Mouse (Mus musculus) embryonic facial prominence, embryonic 13.5 days (tissue): Measurements from ENCODE around the gene Elp5. TPM values are rescaled to one million over a fixed set of nuclear protein-coding genes. Genes with fewer than 3 reads are reported as not detected.

Experiments used
- ATAC-seq: fragments of 200-750 bp; cut with Nextera tagmentation; 2 replicates; pipeline ENCODE4 v1.8.0; 2017; ENCODE audit warnings: low read depth; ENCODE audit not compliant: insufficient number of reproducible peaks, insufficient read depth, low FRiP score, low TSS enrichment
- H3K27ac ChIP-seq: fragments of 300-500 bp; sonication (generic); 2 replicates; pipeline ENCODE4 v1.5.1; 2015; ENCODE audit warnings: moderate library complexity, mild to moderate bottlenecking, inconsistent platforms
- H3K27me3 ChIP-seq: fragments of 300-500 bp; sonication (generic); 2 replicates; pipeline ENCODE4 v1.6.1; 2015; ENCODE audit warnings: mild to moderate bottlenecking, inconsistent platforms
- H3K36me3 ChIP-seq: fragments of 300-500 bp; sonication (generic); 2 replicates; pipeline ENCODE4 v1.6.1; 2015; ENCODE audit warnings: mild to moderate bottlenecking, inconsistent platforms
- H3K4me1 ChIP-seq: fragments of 300-500 bp; sonication (generic); 2 replicates; pipeline ENCODE4 v1.6.1; 2015; ENCODE audit warnings: inconsistent platforms
- H3K4me2 ChIP-seq: fragments of 300-500 bp; sonication (generic); 2 replicates; pipeline ENCODE4 v1.6.1; 2015; ENCODE audit warnings: moderate library complexity, mild to moderate bottlenecking, inconsistent platforms
- H3K4me3 ChIP-seq: fragments of 300-500 bp; sonication (generic); 2 replicates; pipeline ENCODE4 v1.5.1; 2015; ENCODE audit warnings: mild to moderate bottlenecking, inconsistent platforms
- H3K9ac ChIP-seq: fragments of 300-500 bp; sonication (generic); 2 replicates; pipeline ENCODE4 v1.6.1; 2015; ENCODE audit warnings: mild to moderate bottlenecking, inconsistent platforms
- H3K9me3 ChIP-seq: fragments of 300-500 bp; sonication (generic); 2 replicates; pipeline ENCODE4 v1.6.1; 2016; ENCODE audit warnings: inconsistent platforms
- WGBS: fragments of 180-500 bp; shearing (Covaris S2); methylation state at CpG from one replicate; pipeline ENCODE4 v1.1.7; 2015; ENCODE audit warnings: mixed read lengths; 5-methylcytosine and 5-hydroxymethylcytosine counted together
- polyA plus RNA-seq: library from polyadenylated mRNA; unstranded; fragments of >200 nt; fragmentation: Nextera tagmentation; extraction: Ambion mirVana; gene quantifications from 2 replicates; pipeline ENCODE4 v1.2.1, GENCODE M21; 2015

The Elp5 gene
- polyA plus RNA-seq, 1 experiment from 2014 or later = 125 TPM

GRCm38 (mm10) chr11:70014051-70014450, 31.7 kb upstream of the Elp5 start:
- 0 out of 2 replicates have a peak overlapping the region, but pooled peaks have one; percentile 72 for H3K27ac ChIP-seq
- WGBS = 61% methylated on average over 5 of the region's 5 CpGs
- peak overlapping the region; percentile 84 for H3K9ac ChIP-seq
- H3K36me3 ChIP-seq = peaks cover 53% of the 10 kb centered on the region
- no peak overlapping the region for H3K4me3 ChIP-seq
- ATAC-seq = no peak
- H3K4me1 ChIP-seq = peaks cover 25% of the 10 kb centered on the region
- H3K9me3 ChIP-seq = no peaks in the 10 kb centered on the region
- H3K27me3 ChIP-seq = no peaks in the 10 kb centered on the region
- H3K4me2 ChIP-seq = peak overlapping the region; percentile 85

DNA sequence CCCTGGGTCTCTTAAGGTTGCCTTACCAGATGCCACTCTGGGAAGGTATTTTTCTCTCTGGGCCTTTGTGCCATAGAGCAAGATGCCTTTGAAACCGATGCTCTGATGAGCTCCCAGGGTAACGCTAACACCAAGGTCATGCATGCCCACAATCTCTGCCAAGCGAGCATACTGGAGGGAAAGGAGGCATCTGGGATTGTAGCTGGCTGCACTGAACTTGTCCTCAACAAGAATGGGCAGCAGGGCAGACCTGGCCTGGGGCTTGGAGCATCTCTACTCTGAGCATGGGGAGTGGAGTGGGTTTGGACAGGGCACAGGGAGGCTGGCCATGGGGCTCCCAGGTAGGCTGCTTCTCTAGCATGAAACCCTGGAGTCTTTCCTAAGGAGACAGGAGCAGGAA, 31.1 kb upstream of the Elp5 start:
- no peaks in the 10 kb centered on the region for H3K9me3 ChIP-seq
- peaks cover 60% of the 10 kb centered on the region for H3K36me3 ChIP-seq
- H3K4me3 ChIP-seq = no peak overlapping the region
- no peak for ATAC-seq
- H3K27me3 ChIP-seq = no peaks in the 10 kb centered on the region
- 84% methylated on average over 3 of the region's 3 CpGs for WGBS
- H3K27ac ChIP-seq = no peak overlapping the region
- no peak overlapping the region for H3K9ac ChIP-seq
- H3K4me1 ChIP-seq = peaks cover 22% of the 10 kb centered on the region
- H3K4me2 ChIP-seq = no peak overlapping the region

GRCm38 (mm10) chr11:70012931-70013330, 30.6 kb upstream of the Elp5 start:
- Histone ChIP-seq H3K27me3 (no peaks in the 10 kb centered on the region), H3K4me1 (peaks cover 20% of the 10 kb centered on the region), H3K9ac (no peak overlapping the region), H3K4me3 (no peak overlapping the region), H3K4me2 (no peak overlapping the region), H3K9me3 (no peaks in the 10 kb centered on the region), H3K27ac (no peak overlapping the region), H3K36me3 (peaks cover 65% of the 10 kb centered on the region)
- no peak for ATAC-seq
- 86% methylated on average over 9 of the region's 9 CpGs for WGBS

DNA sequence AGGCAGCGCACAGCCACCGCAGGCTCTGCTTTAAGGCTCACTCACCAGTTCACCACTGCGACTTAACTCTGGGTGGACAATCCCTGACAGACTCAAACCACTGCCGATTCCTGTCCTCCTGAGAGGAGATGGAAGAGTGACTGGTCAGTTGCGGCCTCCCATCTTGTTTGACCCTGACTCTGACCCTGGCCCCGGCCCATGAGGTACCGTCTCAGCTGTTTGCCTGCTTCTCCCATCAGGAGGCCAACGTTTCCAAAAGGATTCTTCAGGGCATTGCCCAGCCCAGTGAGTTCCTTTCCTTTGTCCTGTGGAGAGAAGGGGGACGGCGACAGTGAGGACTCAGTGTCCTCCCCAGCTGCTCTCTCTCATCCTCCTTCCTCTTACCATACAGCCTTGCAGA, 28.6 kb upstream of the Elp5 start:
- ATAC-seq = no peak
- peaks cover 84% of the 10 kb centered on the region for H3K36me3 ChIP-seq

DNA sequence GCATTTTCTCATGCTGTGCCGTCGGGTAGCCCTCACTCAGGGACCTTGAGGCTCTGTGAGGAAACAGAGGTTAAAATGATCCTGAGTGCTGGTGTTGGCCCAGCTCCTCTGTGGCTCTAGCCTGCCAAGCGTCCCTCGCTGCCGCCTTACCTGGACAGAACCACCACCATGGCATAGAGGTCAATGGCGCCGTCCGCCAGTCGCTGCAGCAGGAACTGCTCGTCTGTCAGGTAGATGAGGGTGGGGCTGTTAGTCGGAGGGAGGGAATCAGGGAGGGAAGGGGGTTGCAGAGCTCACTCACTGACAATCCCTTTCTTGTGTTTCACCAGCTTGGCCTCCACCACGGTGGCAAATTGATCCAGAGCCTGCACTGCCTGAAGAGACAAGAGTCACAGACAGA, 28.2 kb upstream of the Elp5 start:
- H3K27ac ChIP-seq = no peak overlapping the region
- no peak overlapping the region for H3K4me2 ChIP-seq
- no peak for ATAC-seq
- 85% methylated on average over 12 of the region's 12 CpGs for WGBS
- H3K9me3 ChIP-seq = no peaks in the 10 kb centered on the region
- H3K4me1 ChIP-seq = peaks cover 10% of the 10 kb centered on the region
- H3K4me3 ChIP-seq = no peak overlapping the region
- H3K36me3 ChIP-seq = peaks cover 88% of the 10 kb centered on the region
- H3K9ac ChIP-seq = peak overlapping the region; percentile 40; the same call in 1 of the 2 replicates
- no peaks in the 10 kb centered on the region for H3K27me3 ChIP-seq

More for the DNA sequence above, 28.6 kb upstream of the Elp5 start:
- Histone ChIP-seq H3K9me3 (no peaks in the 10 kb centered on the region), H3K4me3 (no peak overlapping the region), H3K4me1 (peaks cover 10% of the 10 kb centered on the region), H3K27me3 (no peaks in the 10 kb centered on the region), H3K9ac (0 out of 2 replicates have a peak overlapping the region, but pooled peaks have one; percentile 3), H3K4me2 (no peak overlapping the region), H3K27ac (no peak overlapping the region)
- WGBS = 84% methylated on average over 10 of the region's 10 CpGs

DNA sequence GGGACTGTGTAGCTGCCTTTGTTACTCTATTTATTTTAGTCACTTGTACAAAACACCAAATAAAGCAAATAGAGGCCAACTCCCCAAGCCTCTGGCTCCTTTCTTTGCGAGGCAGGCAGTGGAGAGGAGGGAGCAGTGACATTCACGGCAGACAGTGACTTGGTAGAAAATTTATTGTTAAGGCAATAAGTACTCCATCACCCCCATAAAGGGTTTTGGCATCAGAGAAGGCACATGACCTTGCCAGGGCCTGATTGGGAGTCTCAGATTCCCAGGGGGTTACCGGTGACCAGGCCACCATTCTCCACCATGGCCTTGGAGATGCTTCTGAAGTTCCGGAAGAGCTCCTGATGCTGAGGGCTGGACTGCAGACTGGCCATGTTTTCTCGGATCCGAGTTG, 27.7 kb upstream of the Elp5 start:
- WGBS = 89% methylated on average over 6 of the region's 6 CpGs
- Histone ChIP-seq H3K4me1 (peaks cover 10% of the 10 kb centered on the region), H3K27me3 (no peaks in the 10 kb centered on the region), H3K4me2 (no peak overlapping the region), H3K9ac (peak overlapping the region; percentile 40; the same call in 1 of the 2 replicates), H3K9me3 (no peaks in the 10 kb centered on the region), H3K4me3 (no peak overlapping the region), H3K36me3 (peaks cover 94% of the 10 kb centered on the region), H3K27ac (no peak overlapping the region)
- no peak for ATAC-seq

DNA sequence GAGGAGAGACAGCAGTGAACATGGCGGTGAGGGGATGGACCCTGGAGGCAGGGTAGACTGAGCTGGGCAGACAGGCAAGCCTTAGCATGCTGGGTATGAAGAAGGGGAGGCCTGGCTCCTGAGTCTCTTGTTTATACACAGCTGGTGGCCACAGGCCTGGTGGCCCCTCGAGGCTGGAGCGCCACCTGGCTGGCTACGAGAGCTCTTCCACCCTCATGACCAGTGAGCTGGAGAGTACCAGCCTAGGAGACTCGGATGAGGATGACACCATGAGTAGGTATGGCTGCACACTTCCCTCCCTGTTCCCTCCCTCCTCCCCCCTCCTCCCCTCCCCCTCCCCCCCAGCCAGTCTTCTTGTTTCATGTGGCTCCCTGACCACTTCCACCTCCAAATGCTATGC, 23.2 kb upstream of the Elp5 start:
- no peak overlapping the region for H3K4me3 ChIP-seq
- H3K9me3 ChIP-seq = no peaks in the 10 kb centered on the region
- peaks cover 64% of the 10 kb centered on the region for H3K36me3 ChIP-seq
- no peak overlapping the region; the same call in 1 of the 2 replicates for H3K9ac ChIP-seq
- H3K27ac ChIP-seq = no peak overlapping the region
- no peak overlapping the region for H3K4me2 ChIP-seq
- peaks cover 31% of the 10 kb centered on the region for H3K4me1 ChIP-seq
- H3K27me3 ChIP-seq = no peaks in the 10 kb centered on the region
- no peak for ATAC-seq
- WGBS = 62% methylated on average over 5 of the region's 5 CpGs

DNA sequence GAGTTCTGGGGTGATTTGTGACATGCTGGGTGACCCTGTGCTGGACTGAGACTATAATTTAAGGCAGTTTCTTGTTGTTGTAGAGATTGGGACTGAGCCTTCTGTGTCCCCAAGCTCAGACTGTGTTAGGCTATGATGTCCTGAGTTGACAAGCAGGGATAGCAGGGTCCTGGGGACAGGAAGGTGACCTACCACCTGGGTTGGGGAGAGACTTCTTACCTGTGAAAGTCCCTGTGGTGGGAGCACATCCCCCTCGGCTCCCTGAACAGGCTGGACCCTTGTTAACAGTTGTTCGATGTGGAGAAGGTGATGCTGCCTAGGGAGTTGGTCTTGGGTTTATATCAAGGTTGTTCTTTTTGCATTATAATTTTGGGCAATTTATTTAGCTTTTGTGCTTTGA, 20.2 kb upstream of the Elp5 start:
- no peaks in the 10 kb centered on the region for H3K9me3 ChIP-seq
- peak overlapping the region; percentile 80 for H3K4me3 ChIP-seq
- H3K4me1 ChIP-seq = peaks cover 51% of the 10 kb centered on the region
- 95% methylated on average over 2 of the region's 2 CpGs for WGBS
- peak overlapping the region; percentile 88 for H3K4me2 ChIP-seq
- peak overlapping the region; percentile 59 for H3K9ac ChIP-seq
- H3K27ac ChIP-seq = no peak overlapping the region
- ATAC-seq = no peak
- H3K36me3 ChIP-seq = peaks cover 58% of the 10 kb centered on the region
- H3K27me3 ChIP-seq = no peaks in the 10 kb centered on the region

DNA sequence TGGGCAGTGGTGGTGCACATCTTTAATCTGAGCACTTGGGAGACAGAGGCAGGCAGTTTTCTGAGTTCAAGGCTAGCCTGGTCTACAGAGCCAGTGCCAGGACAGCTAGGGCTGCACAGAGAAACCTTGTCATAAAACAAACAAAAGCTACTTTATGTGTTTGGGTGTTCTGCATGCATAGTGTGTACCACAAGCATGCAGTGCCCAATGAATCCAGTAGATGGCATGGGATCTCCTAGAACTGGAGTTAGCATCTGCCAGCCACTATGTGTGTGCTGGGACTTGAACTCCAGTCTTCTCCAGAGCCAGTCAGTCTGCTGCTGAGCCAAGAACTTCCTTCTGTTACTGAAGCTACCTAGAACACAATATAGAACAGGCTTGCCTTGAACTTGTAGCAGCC, 19.5 kb upstream of the Elp5 start:
- H3K36me3 ChIP-seq = peaks cover 52% of the 10 kb centered on the region
- H3K27ac ChIP-seq = no peak overlapping the region
- H3K27me3 ChIP-seq = no peaks in the 10 kb centered on the region
- H3K9ac ChIP-seq = peak overlapping the region; percentile 89
- H3K9me3 ChIP-seq = no peaks in the 10 kb centered on the region
- peaks cover 54% of the 10 kb centered on the region for H3K4me1 ChIP-seq
- ATAC-seq = no peak
- H3K4me3 ChIP-seq = peak overlapping the region; percentile 80
- H3K4me2 ChIP-seq = peak overlapping the region; percentile 88

DNA sequence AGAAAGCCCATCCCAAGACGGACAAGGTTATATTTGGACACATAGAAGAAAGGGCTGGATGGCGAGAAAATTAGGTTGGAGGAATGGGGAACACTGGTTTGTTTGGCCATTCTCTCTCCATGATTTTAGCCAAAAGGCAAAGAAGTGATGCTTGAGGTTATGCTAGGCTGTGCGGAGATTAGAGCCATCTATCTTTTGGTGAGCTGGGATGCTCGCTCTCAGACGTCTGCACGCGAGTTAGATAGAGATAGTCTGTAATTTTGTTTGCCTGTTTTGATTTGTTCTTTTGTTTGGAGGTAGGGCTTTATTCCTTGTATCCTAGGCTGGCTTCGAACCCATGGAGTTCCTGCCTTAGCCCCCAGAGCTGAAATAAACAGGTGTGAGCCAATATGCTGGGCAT, 18.8 kb upstream of the Elp5 start:
- Histone ChIP-seq H3K27me3 (no peaks in the 10 kb centered on the region), H3K4me1 (peaks cover 54% of the 10 kb centered on the region), H3K4me2 (peak overlapping the region; percentile 88), H3K9me3 (no peaks in the 10 kb centered on the region), H3K4me3 (peak overlapping the region; percentile 80), H3K9ac (peak overlapping the region; percentile 89), H3K36me3 (peaks cover 44% of the 10 kb centered on the region), H3K27ac (peak overlapping the region; percentile 97)
- 10% methylated on average over 8 of the region's 8 CpGs for WGBS
- ATAC-seq = no peak

GRCm38 (mm10) chr11:70000396-70000898, 18.1 kb upstream of the Elp5 start, which contains the start of gene Dvl2:
Gene Dvl2, plus strand, starts transcription at chr11:70000595.
- peak; percentile 59 for ATAC-seq
- Histone ChIP-seq H3K9me3 (no peaks in the 10 kb centered on the region), H3K4me3 (peak within 1 kb of the TSS; percentile 80), H3K4me1 (peaks cover 54% of the 10 kb centered on the region), H3K9ac (peak within 1 kb of the TSS; percentile 89), H3K27ac (peak within 1 kb of the TSS; percentile 97), H3K27me3 (no peaks in the 10 kb centered on the region), H3K36me3 (peaks cover 37% of the 10 kb centered on the region), H3K4me2 (peak within 1 kb of the TSS; percentile 88)
- WGBS = under 1% methylated on average over 48 of the region's 48 CpGs

DNA sequence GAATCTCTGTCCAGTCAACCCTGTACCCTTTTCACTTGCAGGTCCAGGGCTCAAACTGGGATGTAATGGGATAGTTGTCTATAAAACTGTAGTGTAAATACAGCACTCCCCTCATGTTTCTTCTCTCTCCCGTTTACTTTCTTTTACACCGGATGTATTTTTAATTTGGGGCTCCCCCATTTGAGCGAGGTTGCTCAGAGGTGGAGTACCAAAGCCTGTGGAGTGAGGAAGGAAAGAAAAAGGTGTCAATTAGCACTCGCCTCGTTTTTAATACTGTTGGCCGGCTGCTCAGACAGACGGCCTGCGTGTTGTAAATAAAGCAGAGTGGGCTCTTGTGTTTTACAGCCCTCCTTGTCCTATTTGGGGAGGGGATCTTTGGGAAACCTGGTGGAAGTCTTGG, 17.3 kb upstream of the Elp5 start:
- Histone ChIP-seq H3K27me3 (no peaks in the 10 kb centered on the region), H3K4me2 (peak overlapping the region; percentile 88), H3K4me1 (peaks cover 55% of the 10 kb centered on the region), H3K4me3 (peak overlapping the region; percentile 80; the same call in 1 of the 2 replicates), H3K27ac (peak overlapping the region; percentile 61; the same call in 1 of the 2 replicates), H3K9me3 (no peaks in the 10 kb centered on the region), H3K36me3 (peaks cover 31% of the 10 kb centered on the region), H3K9ac (no peak overlapping the region)
- no peak for ATAC-seq
- 86% methylated on average over 8 of the region's 8 CpGs for WGBS
